Mouse (Mus musculus) CH12.LX (cell line): ENCODE measurements around the gene Prrc2b.

Source experiments
- BHLHE40 ChIP-seq: IDR thresholded peaks from 2 replicates; pipeline ENCODE4 v1.6.1; 2011; ENCODE audit warnings: mild to moderate bottlenecking, low read depth, low read length, improper control_type of control experiment
- CTCF ChIP-seq, 2 experiments: IDR thresholded peaks in 1 of 2; conservative IDR thresholded peaks in 1 of 2; 2 replicates each; pipeline ENCODE4 v1.5.1; 2011 to 2012; ENCODE audit warnings: low read depth in 2 of 2, low read length in 2 of 2, improper control_type of control experiment in 1 of 2, inconsistent platforms in 1 of 2, mild to moderate bottlenecking in 1 of 2, moderate library complexity in 1 of 2
- ELF1 ChIP-seq: IDR thresholded peaks from 2 replicates; pipeline ENCODE4 v1.6.1; 2014; ENCODE audit warnings: low read depth, mild to moderate bottlenecking, inconsistent platforms, low read length, improper control_type of control experiment
- EP300 ChIP-seq: IDR thresholded peaks from 2 replicates; pipeline ENCODE4 v1.6.1; 2011; ENCODE audit warnings: low read length, improper control_type of control experiment
- GABPA ChIP-seq: IDR thresholded peaks from 2 replicates; pipeline ENCODE4 v1.6.1; 2012; ENCODE audit warnings: low read depth, low read length, improper control_type of control experiment, inconsistent platforms; ENCODE audit not compliant: insufficient replicate concordance
- JUND ChIP-seq: conservative IDR thresholded peaks from 2 replicates; pipeline ENCODE4 v1.6.1; 2011; ENCODE audit warnings: low read depth, low read length, improper control_type of control experiment
- MAX ChIP-seq: IDR thresholded peaks from 2 replicates; pipeline ENCODE4 v1.6.1; 2011; ENCODE audit warnings: low read length, improper control_type of control experiment
- MEF2A ChIP-seq: IDR thresholded peaks from 2 replicates; pipeline ENCODE4 v1.6.1; 2014; ENCODE audit warnings: low read depth, mild to moderate bottlenecking, inconsistent platforms, low read length, improper control_type of control experiment, borderline replicate concordance
- MXI1 ChIP-seq: IDR thresholded peaks from 2 replicates; pipeline ENCODE4 v1.6.1; 2011; ENCODE audit warnings: mild to moderate bottlenecking, low read depth, low read length, improper control_type of control experiment
- POLR2A ChIP-seq: IDR thresholded peaks from 2 replicates; pipeline ENCODE4 v1.6.1; 2011; ENCODE audit warnings: low read depth, mild to moderate bottlenecking, improper control_type of control experiment, low read length
- TCF12 ChIP-seq: IDR thresholded peaks from 2 replicates; pipeline ENCODE4 v1.6.1; 2014; ENCODE audit warnings: low read depth, mild to moderate bottlenecking, inconsistent platforms, low read length, improper control_type of control experiment
- USF1 ChIP-seq: IDR thresholded peaks from 2 replicates; pipeline ENCODE4 v1.6.1; 2014; ENCODE audit warnings: low read depth, mild to moderate bottlenecking, inconsistent platforms, low read length, improper control_type of control experiment
- ZC3H11A ChIP-seq: IDR thresholded peaks from 2 replicates; pipeline ENCODE4 v1.6.1; 2012; ENCODE audit warnings: low read depth, mild to moderate bottlenecking, inconsistent platforms, low read length, improper control_type of control experiment
- ZNF384 ChIP-seq: IDR thresholded peaks from 2 replicates; pipeline ENCODE4 v1.6.1; 2012; ENCODE audit warnings: low read depth, low read length, improper control_type of control experiment, inconsistent platforms

DNA sequence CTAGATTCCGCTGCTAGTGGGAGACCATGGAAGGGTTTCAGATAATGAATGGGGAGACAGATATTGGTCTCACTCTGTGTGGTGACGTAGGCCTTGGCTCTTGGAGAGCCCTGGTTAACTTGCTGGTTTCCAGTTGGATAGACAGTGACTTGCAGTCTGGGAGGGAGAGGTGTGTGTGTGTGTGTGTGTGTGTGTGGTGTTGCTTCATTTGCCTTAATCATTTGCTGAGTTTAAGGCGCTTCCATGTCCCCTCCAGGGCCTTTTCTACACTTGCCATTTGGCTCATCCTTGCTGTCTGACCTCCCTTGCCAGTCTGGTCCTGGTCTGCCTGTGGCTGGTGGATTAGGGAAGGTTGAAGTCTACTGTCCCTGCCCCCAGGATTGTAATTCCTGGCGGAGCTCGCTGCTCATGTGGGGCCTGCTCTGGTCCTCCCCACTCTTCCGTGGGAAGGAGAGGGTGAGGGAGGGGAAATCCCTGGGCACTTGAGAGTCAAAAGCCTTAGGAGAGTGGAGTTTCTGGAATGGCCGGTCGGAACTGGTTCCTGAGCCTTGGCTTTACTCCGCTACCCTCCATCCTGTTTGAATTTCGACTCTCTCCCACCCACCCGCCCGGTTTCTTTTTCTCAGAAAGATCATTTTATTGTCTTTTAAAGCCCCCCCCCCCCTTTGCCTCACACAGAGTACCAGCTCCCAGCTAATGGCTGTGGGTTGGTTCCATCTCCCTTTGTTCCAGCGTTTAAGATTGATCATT, 2.3 kb downstream of the Prrc2b start:
- no peak for TF ChIP-seq CTCF (conservative IDR thresholded peaks at IDR 0.05 in 1 of 2, IDR thresholded peaks at IDR 0.05 in 1 of 2; ENCODE audit: low read depth in 2 of 2, low read length in 2 of 2)
- no peak for TF ChIP-seq GABPA
- peak; percentile 36; the same call in 1 of the 2 replicates for TF ChIP-seq MXI1
- no peak for TF ChIP-seq JUND
- peak; percentile 43; the same call in 1 of the 2 replicates for TF ChIP-seq POLR2A
- TF ChIP-seq USF1 = no peak
- TF ChIP-seq MAX = no peak
- no peak for TF ChIP-seq EP300
- no peak for TF ChIP-seq ZC3H11A
- no peak for TF ChIP-seq TCF12
- TF ChIP-seq MEF2A = no peak
- TF ChIP-seq BHLHE40 = no peak
- no peak for TF ChIP-seq ELF1
- no peak for TF ChIP-seq ZNF384
